Mouse (Mus musculus) layer of hippocampus, adult 8-10 months (tissue): Measurements from ENCODE around the gene Pkn3. TPM values are rescaled to one million over a fixed set of nuclear protein-coding genes. Genes with fewer than 3 reads are reported as not detected.
A peak's percentile ranks its signal among the peaks of the same experiment; 100 is the strongest.
"Not testable (repeated sequence)": the region's sequence is repeated elsewhere in the genome, so short reads cannot be mapped to it uniquely, and the experiment has no call there.

ENCODE experiments used
- DNase-seq, 2 experiments: peaks; one replicate each; pipeline ENCODE4 v3.0.0; 2022; ENCODE audit warnings: low spot score in 2 of 2
- total RNA-seq, 4 experiments: library from RNA; stranded (reverse); gene quantifications; 2 replicates each; pipeline ENCODE4 v1.2.4; 2022

Pkn3 gene
- 1 to 10 TPM; 2.1 to 6.1 (median 3.5) TPM for total RNA-seq

DNA sequence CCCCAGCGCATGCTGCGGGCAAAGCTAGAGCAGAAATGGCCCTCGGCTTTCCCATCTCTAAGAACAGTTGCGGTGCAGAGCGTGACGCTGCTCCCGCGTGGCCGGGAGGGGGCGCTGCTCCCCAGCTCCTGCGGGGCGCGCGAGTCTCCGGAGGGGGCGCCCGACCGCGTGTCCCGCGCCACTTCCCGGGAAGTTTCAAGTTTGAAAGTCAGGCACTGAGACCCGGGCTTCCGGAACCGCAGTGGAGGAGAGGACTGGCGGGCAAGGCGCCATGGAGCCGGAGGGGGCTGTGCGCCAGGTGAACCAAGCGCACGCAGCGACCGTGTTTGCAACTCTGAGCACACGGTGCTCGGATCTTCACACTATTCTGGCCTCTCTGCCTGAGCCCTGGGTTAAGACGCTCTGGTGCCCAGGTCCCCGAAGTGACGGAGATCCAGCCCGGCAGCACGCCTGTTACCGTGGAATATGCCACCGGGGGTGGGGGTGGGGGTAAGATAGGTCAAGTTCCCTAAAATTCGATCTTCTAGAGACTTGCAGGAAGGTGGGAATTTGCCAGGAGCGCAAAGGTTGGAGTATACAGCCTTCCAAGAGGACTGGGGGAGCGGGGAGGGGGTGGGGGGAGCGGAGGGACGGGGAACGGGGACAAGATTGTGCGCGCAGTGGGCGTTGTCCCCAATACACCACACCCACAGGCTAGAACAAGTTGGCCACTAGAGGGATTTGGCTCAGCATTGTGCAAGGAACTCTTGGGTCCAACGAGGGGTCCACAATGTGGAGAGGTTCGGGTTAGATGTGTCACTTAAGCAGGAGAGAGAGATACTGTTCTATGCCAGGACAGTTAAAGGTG is at the start of gene Pkn3:
Pkn3 (plus strand) TSS at position 183 of the 847 bp plus-strand sequence.
- peak; percentile 44 to 76 for DNase-seq

DNA sequence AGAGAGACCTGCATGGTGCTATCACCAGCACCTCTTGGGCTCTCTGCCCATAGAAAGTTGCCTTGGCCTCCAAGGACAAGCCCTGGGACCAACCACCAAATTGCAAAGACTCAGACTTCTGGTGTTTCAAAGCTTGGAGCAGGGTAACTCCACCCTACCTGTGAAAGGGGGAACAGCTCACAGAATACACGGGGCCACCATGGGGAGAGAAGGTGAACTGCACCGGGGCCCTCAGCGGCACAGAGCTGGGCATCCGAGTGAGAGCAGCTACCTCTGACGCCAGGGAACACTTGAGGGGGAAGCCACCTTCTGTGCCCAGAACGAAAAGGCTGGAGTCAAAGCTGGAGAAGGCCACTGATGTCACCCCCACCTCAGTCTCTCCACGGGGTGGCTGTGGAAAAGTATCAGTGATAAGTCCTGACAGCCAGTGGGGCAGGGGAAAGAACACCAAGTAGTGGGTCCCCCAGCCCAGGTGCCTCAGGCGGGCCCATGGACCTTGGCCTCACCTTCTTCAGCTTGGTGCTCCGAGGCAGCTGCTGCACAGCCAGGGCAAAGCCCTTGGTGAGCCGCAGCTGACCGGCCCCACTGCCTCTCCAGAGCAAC is 45.1 kb upstream of the Pkn3 start:
- DNase-seq: no peak

- no peak for DNase-seq
Observed at GRCm38 (mm10) chr2:30032957-30033356, 44.5 kb upstream of the Pkn3 start.

- DNase-seq: no peak
Observed at GRCm38 (mm10) chr2:30037762-30038161, 39.7 kb upstream of the Pkn3 start.

DNA sequence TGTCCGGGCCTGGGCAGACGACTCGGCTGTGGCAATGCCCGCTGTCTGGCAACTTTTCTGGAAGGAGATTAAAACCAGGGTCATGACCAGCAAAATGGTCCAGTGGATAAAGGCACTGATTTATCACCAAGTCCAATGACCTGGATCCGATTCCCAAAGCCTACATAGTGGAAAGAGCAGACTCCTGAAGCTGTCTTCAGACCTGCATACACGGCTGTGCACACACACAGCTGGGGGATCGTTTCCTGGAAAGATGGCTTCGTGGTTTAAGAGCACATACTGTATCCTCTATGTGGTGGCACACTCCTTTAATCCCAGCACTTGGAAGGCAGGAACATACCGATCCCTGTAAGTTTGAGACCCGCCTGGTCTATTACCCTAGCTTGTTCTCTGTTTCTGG is 39.1 kb upstream of the Pkn3 start:
- no peak for DNase-seq

DNA sequence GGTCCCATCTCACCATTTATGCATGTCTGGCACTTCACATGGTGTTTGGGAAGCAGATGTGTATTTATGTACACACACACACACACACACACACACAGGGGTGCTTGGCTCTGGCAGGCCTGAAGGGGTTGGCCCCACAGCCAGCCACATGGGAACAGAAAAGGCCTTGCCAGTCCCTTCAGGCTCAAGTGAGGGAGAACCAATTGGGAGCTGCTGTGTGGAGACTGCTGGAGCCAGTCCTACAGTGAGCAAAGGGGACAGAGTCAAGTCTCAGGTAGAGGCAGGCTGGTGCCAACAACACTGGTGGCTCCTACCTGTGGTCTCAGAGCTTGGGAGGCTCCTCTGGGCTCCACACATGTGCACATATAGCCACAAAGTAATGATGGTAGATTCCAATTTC is 37.8 kb upstream of the Pkn3 start:
- DNase-seq: no peak

DNA sequence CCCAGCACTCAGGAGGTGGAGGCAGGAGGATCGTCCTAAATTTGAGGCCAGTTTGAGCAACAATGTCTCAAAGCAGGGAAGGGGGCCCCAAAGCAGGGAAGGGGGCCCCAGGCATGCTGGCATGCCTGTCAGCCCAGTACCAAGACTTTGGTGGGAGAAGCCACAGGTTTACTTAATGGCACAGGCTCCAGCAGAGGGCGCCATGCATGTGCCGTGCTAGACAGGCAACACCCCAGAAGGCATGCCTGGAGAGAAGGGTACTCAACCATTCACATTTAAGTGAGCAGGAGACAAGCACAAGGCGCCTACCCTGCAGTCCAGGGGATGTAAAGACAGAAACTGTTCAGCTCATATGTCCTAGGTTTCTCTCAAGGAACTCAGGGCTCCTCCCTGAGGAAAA is 35.0 kb upstream of the Pkn3 start:
- peak in 1 of 2 experiments; percentile 70 for DNase-seq

DNA sequence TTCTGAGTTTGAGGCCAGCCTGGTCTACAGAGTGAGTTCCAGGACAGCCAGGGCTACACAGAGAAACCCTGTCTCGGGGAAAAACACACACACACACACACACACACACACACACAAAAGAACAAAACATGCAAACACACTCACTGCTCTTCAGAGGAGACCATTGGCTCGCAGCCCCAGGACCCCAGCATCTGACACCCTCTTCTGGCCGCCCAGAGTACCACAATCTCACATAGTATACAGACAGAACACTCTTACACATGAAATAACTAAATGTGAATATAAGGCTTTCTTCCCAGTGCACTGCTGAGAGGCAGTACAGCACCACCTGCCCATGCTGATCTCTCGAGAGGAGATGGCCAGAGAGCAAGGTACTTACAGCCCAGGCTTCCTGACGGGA is 32.9 kb upstream of the Pkn3 start:
- no peak for DNase-seq

- DNase-seq: no peak
Observed at GRCm38 (mm10) chr2:30047127-30047526, 30.4 kb upstream of the Pkn3 start.

- no peak for DNase-seq
Observed at GRCm38 (mm10) chr2:30048101-30048501, 29.4 kb upstream of the Pkn3 start.

DNA sequence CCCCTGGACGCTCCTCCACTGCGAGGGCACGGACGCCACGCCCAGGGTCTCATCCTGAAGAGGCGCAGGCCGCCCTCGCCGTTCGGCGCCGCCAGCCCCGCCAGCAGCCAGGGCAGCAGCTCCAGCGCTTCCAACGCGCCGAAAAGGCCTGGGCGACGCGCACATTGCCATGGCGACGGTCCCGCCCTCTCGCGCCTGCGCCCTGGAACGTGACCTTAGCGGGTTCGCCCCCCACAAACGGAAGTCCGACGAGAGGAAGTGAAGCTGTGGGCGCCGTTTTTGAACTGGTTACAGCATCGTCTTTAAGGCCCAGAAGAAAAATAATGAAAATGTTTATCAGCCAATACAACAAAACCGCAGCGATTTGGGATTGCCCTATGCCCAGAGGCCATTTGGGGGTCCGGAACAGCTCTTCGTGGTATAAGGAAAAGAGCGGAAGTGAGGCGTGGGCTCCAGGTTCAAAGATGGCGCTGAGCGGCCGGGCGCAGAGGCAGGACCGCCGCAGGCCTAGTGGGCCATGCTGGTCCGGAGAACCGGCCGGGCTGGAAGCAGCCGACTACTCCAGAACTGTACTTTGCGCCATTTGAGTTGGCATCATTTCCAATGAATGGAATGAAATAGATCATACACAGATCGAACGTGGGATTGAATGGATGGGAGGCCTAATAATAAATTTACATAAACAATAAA is 28.6 kb upstream of the Pkn3 start, which contains the start of gene Wdr34:
Wdr34 (minus strand) TSS at position 183 of the 690 bp plus-strand sequence.
- peak; percentile 93 to 97 for DNase-seq

GRCm38 (mm10) chr2:30049831-30050230 is 27.7 kb upstream of the Pkn3 start:
- DNase-seq: no peak

DNA sequence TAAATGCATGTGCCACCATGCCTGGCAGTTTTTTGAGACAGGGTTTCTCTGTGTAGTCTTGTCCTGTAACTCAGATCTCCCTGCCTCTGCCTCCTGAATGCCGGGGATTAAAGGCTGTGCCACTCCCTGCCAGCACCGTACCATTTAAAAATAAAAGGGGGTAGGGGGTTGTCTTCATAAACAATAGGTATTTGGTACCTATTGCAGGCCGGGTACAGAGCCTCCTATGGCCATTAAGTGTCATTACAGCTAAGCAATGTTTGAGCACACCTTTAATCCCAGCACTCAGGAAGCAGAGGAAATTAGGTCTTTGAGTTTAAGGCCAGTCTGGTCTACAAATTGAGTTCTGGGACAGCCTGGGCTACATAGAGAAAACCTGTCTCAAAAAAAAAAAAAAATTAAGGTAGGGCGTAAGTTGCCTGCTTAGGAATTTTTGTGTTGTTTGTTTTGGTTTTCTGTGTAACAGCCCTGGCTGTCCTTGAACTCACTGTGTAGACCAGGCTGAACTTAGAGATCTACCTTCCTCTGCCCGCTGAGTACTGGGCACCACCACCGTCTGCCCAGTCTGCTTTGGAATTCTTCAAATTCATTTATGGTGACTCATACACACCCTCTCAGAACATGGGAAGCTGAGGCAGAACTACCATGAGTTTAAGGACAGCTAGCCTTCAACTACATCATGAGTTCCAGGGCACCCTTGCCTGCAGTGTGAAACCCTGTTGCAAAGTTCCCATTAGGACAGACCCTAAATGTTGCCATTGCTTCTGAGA is 25.3 kb upstream of the Pkn3 start:
- DNase-seq: no peak

DNA sequence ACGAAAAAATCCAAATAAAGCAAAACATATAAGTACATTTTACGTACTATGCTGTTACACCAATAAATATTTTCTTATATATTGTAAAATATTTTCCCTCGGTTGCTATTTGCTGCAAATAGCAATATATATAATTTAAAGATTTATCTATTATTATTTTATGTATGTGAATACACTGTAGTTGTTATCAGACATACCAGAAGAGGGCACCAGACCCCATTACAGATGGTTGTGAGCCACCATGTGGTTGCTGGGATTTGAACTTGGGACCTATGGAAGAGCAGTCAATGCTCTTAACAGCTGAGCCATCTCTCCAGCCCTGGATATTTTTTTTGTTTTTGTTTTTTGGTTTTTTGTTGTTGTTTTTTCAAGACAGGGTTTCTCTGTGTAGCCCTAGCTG is 22.2 kb upstream of the Pkn3 start:
- not testable (repeated sequence) for DNase-seq

DNA sequence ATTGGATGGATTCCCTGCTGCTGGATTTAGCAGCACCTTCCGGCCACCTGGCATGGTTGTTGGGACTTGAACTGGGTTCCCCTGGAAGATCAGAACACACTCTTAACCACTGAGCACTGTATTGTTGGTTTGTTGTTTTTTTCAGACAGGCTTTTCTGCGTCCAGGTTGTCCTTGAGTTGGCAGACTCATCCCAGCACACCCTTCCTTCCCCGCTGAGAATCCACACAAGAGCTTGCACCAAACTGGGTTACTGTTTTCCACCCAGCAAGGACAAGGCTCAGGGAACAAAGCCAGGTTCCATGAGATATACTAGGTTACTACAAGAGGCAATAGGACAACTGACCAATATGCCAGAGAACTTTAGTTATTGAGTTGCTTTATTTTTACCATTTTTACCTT is 20.7 kb upstream of the Pkn3 start:
- DNase-seq: no peak

DNA sequence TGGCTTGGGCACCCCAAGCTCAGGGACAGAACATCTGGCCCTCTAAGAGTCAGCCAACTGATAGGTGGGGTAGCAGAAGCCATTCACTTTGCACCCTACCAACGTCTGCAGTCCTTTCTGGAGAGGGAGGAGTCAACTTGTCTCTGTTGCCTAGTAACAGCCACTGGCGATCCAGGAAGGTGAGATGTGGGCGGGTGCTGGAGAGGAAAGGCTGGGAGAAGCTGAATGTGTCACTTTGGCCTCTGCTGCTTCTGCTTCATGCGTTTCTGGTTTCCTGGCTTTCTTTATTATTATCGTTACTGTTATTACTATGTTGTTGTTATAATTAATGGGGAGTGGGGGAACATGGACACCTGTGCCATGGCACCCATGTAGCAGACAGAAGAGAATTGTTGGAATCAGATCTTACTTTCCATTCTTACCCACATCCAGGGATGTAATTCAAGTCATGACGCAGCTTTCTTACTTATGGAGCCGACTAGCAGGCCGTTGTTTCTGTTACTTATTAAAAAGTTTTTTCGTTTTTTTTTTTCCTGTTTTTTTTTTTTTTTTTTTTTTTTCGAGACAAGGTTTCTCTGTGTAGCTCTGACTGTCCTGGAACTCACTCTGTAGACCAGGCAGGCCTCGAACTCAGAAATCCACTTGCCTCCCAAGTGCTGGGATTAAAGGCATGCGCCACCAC is 20.1 kb upstream of the Pkn3 start, which contains the start of gene Set:
Set (plus strand) TSS at position 156 of the 682 bp plus-strand sequence.
- no peak for DNase-seq

- DNase-seq: no peak
Observed at GRCm38 (mm10) chr2:30058418-30058817, 19.1 kb upstream of the Pkn3 start.

- DNase-seq: no peak
Observed at GRCm38 (mm10) chr2:30061215-30062166, 16.0 kb upstream of the Pkn3 start.

DNA sequence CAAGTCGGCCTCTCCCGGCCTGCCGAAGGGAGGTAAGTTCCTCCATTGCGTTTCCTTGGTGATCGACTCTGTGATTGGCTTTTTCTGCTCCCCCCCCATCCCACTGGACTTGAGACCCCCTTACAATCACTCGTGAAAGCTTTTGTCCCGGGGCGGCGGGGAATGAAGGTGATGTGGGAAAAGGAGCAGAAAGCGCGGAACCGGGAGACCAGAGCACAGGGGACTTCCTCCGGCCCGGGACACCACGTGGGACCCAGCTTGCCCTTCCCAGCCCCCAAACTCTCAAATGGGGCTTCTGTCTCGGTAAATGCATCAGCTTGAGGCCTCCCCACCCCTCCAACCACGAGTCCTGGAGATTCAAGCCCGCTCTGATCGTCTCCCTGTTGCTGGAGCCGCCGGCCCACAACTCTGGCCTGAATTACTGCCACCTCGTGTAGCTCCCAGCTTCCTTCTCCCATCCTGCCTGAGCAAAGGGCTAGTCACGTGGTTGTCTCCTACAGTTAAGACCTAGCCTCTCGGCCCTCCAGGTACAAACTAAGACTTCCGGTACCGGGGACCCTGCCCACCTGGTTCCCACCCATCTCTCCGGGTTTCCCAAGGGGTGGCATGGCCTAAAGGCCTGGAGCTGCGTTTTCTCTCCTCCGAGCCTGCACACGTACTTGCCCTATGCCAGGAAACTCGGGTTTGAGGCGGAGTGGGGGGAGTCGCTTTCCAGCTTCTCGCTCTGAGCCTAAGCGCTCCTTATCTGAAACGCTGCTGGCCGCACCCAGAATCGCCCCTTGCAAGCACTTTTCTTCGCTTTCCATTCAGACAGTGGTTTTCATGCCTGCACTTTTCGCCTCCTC is 15.0 kb upstream of the Pkn3 start:
- DNase-seq: no peak
